Mouse (Mus musculus) midbrain, embryonic 14.5 days (tissue): ENCODE data around the gene Yif1a. TPM values are rescaled to one million over a fixed set of nuclear protein-coding genes. Genes with fewer than 3 reads are reported as not detected.

Source experiments
- polyA plus RNA-seq: library from polyadenylated mRNA; unstranded; fragments of >200 nt; fragmentation: Nextera tagmentation; extraction: Ambion mirVana; gene quantifications from 2 replicates; pipeline ENCODE4 v1.2.1, GENCODE M21; 2014

The Yif1a gene
- polyA plus RNA-seq, 1 experiment from 2014 or later = 62.2 TPM

Other genes with a start within 250 kb of the Yif1a start
- 36.5 and 41.4 TPM in 2 replicates for gene Ccs, start 249.2 kb upstream of the Yif1a start, polyA plus RNA-seq
- 0.49 and 0.63 TPM in 2 replicates for gene Ccdc87, start 249.2 kb upstream of the Yif1a start, polyA plus RNA-seq
- 57.3 and 63.7 TPM in 2 replicates for gene Ctsf, start 233.4 kb upstream of the Yif1a start, polyA plus RNA-seq
- 2.1 and 3.1 TPM in 2 replicates for gene Actn3, start 210.6 kb upstream of the Yif1a start, polyA plus RNA-seq
- gene Zdhhc24, start 209.9 kb upstream of the Yif1a start, polyA plus RNA-seq = 18.2 and 19.4 TPM in 2 replicates
- gene Bbs1, start 181.9 kb upstream of the Yif1a start, polyA plus RNA-seq = 8.9 and 17.9 TPM in 2 replicates
- 102 and 103 TPM in 2 replicates for gene Dpp3, start 160.3 kb upstream of the Yif1a start, polyA plus RNA-seq
- gene Peli3, start 145.4 kb upstream of the Yif1a start, polyA plus RNA-seq = 10.7 and 12.2 TPM in 2 replicates
- 117 and 122 TPM in 2 replicates for gene Mrpl11, start 126.4 kb upstream of the Yif1a start, polyA plus RNA-seq
- 0.24 and 0.58 TPM in 2 replicates for gene Npas4, start 98.2 kb upstream of the Yif1a start, polyA plus RNA-seq
- gene Slc29a2, start 64.7 kb upstream of the Yif1a start, polyA plus RNA-seq = 6.2 and 8.7 TPM in 2 replicates
- 69.7 and 77.4 TPM in 2 replicates for gene B4gat1, start 49.7 kb upstream of the Yif1a start, polyA plus RNA-seq
- gene AC124502.3, start 49.6 kb upstream of the Yif1a start, polyA plus RNA-seq = 1.5 and 1.6 TPM in 2 replicates
- gene Brms1, start 47.2 kb upstream of the Yif1a start, polyA plus RNA-seq = 32.0 and 39.0 TPM in 2 replicates
- 0.58 and 1.6 TPM in 2 replicates for gene Rin1, start 38.1 kb upstream of the Yif1a start, polyA plus RNA-seq
- 6.2 and 20.4 TPM in 2 replicates for gene Cd248, start 20.5 kb upstream of the Yif1a start, polyA plus RNA-seq
- 8.3 and 15.7 TPM in 2 replicates for gene Tmem151a, start 3.0 kb upstream of the Yif1a start, polyA plus RNA-seq
- 518 and 616 TPM in 2 replicates for gene Cnih2, start 10.0 kb downstream of the Yif1a start, polyA plus RNA-seq
- gene Rab1b, start 18.5 kb downstream of the Yif1a start, polyA plus RNA-seq = 227 and 228 TPM in 2 replicates
- 52.5 and 59.0 TPM in 2 replicates for gene Klc2, start 30.0 kb downstream of the Yif1a start, polyA plus RNA-seq
- 42.4 and 48.4 TPM in 2 replicates for gene Pacs1, start 184.6 kb downstream of the Yif1a start, polyA plus RNA-seq
- gene Sf3b2, start 206.9 kb downstream of the Yif1a start, polyA plus RNA-seq = 291 and 365 TPM in 2 replicates
- 29.0 and 35.5 TPM in 2 replicates for gene Gal3st3, start 209.8 kb downstream of the Yif1a start, polyA plus RNA-seq
- not detected in 2 replicates for gene Catsper1, start 247.2 kb downstream of the Yif1a start, polyA plus RNA-seq